Mouse (Mus musculus) mesoderm, embryonic 11.5 days (tissue): ENCODE data around the gene Batf3.

Source experiments
- DNase-seq: peaks from one replicate; pipeline ENCODE4 v3.0.0-alpha.2; 2012; ENCODE audit warnings: low read depth, low spot score

Batf3 gene

GRCm38 (mm10) chr1:191086304-191086878 is 11.3 kb upstream of the Batf3 start:
- no peak for DNase-seq

DNA sequence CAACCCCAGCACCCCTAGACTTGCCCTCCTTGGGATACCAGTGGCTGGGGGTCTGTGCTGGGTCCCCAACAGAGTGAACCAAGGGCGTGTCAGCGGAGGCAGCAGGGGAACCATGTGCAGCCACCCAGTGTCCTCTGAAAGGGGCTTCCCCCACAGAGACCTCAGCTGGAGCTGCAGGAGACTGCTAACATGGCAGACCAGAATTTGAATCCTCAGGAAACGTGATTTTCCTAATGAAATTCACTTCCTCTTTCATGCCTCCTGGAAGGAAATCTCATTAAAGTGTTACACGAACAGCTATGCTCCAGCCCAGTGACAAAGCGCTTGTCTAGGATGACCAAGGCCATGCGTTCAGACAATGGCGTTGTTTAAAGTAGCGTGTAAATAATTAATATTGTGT is 10.7 kb upstream of the Batf3 start:
- DNase-seq: no peak

DNA sequence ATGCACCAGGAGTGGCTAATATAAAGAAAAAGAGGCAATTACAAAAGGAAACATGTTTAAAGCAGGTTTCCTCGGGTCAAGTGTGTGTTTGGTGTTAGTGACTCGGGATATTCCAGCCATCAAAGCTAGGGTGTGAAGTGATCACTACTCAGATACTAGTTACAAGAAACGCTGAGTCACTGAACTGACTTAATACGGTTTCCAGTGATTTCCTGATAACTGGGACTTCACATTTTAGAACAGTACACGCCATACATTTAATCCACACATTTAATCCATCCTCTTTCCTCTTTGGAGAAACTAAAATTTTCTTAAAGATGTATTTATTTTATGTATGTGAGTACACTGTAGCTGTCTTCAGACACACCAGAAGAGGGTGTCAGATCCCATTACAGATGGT is 9.7 kb upstream of the Batf3 start:
- DNase-seq: no peak

GRCm38 (mm10) chr1:191089355-191089754 is 8.3 kb upstream of the Batf3 start:
- no peak for DNase-seq

GRCm38 (mm10) chr1:191092050-191092449 is 5.6 kb upstream of the Batf3 start:
- no peak for DNase-seq

DNA sequence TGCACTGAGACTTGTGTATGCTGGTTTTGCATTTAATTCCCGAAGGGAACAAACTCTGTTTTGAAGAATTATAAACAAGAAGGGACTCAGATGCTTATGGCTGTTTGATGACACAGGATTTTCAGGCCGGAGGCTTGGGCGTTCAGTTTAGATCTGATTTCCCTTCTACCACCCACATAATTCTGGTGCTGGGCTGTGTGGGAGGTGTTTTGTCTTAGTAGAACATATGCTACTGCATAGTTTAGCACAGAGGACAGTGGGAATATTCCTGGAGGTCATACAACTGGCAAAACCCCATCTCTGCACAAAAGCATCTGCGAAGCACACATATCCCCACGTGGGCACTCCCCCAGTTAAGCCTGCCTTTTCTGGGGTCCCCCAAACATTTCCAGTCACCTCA is 4.1 kb upstream of the Batf3 start:
- DNase-seq: no peak

- DNase-seq: no peak
Measured at GRCm38 (mm10) chr1:191095019-191095418, 2.6 kb upstream of the Batf3 start.

DNA sequence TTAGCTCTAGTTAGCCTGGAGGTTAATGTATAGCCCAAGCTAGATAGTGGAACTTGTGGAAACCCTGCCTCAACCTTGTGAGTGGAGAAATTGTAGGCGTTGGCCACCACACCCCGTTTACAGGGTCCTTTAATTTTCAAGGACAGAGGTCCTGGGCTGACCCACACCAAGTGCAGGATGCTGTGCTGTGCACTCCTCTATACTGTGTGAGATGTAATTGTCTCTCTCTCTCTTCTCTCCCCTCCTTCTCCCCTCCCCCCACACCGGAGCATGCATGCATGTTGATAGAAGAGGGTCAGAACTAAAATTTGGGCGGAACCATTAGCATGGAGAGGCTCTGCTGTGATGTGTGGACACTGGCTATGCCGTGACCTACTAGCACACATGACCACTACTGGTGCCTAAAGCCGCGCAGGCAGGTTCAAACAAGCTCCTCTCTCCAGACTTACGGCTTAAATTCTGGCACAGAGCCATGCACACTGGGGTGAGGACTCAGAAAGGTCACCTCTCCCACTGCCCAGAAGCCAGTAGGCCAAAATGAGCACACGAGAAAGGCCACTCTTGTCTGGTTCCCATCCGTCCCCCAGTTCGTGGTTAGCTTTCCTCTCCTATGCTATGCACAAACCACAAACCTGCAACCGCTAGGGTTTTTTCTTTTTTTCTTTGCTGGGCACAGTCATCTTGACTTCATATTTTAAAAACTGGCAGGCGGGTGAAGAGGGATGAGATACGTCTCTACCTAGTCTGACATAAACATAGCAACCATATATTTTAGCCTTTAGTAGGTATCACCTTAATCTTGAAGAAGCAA is 571 bp upstream of the Batf3 start:
- peak; percentile 6 for DNase-seq

DNA sequence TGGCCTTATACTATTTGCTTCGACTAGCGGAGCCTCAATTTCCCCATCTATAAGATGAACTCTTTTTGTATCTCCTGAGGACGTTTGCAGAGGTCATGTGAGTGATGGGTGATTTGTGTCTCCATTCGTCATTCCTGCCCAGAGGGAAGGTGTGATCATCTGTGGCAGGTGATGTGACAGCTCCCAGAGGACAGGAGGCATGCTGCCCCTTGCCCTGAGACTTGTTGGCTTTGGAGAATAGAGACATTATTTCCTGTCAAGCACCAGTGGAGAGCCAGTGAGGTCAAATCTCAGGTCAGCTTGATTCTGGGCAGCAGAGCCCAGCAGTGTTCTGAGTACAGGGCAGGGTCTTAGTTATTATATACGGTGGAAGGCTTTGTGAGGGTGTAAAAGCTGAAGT is 1.5 kb downstream of the Batf3 start:
- DNase-seq: no peak

DNA sequence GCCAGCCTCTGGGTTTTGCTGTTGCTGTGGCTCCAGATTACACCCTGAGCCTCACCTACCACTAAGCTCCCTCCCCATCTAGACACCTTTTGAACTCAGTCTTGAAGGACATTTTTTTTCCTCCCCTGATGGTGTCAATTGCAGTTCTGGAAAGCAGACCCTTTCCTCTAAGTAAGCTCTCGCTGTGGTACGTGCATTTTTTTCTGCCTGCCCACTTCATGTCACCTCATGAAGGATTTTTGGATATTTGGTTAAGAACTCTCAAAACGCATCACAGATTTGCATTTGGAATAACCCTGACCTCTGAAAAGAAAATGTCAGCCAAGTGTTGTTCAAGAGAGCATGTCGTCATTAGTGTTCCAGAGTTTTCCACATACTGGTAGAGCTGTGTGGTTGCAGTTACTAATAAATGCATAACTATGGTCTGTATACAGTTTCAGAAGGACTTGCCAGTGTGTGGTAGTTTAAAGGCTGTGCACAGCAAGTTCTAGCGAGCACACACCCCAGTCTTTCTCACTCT is 2.2 kb downstream of the Batf3 start:
- DNase-seq: no peak

DNA sequence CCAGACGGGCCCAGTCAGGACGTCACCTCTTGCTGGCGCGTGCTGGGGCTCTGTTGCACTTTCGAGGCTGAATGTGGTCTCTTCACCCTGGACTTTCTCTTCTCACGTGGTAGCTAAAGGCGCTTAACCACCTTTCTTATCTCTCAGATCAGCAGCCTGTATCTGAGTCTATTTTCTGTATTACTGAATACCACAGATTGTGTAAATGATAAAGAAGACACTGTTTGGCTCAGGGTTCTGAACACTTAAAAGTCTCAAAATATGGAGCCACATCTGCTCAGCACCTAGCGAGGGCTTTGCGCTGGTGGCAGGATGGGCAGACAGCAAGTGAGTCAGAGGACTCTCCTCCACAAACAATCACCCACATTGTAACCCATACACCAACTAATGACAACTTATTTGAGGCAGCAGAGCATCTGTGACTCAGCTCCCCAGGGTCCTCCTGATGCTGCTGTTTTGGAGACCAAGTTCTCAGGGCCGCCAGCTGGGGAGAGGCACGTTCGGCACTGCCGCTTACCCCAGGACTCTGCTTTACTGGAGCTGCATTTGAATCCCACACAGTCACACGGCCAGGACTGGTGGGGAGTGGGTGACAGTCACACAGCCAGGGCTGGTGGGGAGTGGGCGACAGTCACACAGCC is 5.2 kb downstream of the Batf3 start:
- no peak for DNase-seq

GRCm38 (mm10) chr1:191105246-191105645 is 7.6 kb downstream of the Batf3 start:
- no peak for DNase-seq

DNA sequence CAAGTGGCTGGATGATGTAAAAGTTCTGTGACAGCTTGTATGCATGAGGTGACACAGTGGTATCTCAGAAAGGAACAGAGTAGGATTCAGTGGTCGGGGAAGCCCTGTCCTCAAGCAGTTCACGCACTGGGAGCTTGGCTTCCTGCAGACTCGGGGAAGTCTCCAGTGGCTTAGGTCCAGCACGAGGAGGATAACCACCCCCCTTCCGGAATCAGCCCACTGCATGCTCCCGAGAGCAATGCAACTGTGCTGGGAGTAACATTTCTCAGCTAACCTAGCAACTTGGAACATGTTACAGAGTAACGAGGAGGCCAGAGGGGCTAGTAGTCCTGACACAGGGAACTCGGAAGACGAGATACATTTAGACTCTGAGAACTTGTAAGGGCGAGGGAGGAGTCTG is 9.7 kb downstream of the Batf3 start:
- no peak for DNase-seq

DNA sequence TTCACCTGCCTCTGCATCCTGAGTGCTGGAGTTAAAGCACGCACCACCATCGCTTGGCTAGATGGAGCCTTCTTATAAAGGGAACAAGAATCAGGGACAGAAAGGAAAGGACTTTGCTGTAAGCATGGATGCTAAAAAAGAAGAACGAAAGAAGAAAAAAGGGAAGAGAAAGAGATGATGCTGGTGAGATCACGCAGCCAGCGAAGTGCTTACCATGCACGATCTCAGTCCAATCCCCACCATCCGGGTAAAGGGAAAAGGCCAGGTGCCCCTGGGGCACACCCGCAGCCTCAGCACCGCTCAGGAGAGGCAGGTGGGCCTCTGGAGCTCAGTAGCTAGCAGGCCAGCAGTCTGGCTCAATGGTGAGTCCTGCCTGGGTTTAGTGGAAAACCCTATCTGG is 12.3 kb downstream of the Batf3 start:
- DNase-seq: no peak

DNA sequence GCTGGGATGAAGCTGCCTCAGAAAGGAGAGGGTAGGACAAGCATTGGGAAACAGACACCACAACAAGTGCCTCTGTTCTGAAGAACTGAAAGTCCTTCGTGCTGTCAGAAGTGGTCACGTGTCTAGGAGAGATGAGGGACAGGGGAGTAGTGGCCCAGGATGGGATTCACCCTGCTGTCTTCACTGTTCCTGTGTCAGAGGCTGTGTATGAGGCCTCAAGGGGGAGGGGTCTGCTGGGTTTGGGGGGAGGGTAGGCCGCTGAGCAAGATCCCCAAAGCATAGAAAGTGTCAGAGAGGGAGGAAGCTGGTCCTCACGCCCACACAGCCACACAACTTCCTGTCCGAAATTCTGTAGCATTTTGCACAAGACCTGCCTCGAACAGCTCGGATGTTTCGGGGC is 13.5 kb downstream of the Batf3 start:
- DNase-seq: no peak

GRCm38 (mm10) chr1:191114868-191115267 is 17.2 kb downstream of the Batf3 start:
- no peak for DNase-seq

- DNase-seq: no peak
Measured at GRCm38 (mm10) chr1:191115514-191116238, 18.0 kb downstream of the Batf3 start.

DNA sequence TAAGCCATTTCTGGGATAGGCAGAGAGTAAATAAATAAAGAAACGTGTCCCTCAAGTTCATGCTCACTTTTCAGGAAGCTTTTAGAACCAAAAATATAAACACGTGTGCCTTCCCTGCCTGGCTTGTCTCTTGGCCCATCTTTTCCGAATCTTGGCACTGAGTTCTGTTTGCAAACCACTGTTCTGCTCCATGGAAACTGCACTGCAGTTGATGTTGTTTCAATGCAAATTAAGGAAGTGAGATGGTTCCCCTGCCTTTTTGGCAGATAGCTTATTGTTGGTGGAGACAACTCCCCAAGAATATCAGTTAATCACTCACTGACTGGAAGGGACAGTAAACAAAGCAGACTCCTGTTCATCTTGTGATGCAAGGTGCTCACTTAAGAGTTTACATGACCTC is 25.1 kb downstream of the Batf3 start:
- DNase-seq: no peak

DNA sequence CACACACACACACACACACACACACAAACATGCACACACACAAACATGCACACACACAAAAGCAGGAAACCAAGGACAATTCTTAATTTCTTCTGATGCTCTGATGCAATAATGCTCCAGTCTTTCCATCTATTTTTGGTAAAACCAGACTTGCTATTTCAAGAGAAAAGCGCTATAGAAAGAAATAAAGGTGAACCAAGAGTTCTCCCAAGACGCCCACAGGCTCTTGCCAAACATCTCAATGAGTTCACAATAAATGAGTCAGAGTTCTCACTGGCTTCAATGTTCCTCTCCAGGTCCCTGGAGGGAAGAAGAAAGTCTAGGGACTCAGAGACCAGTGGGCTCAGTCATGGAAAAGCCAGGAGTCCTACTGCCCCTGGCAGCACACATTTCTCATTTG is 26.0 kb downstream of the Batf3 start:
- no peak for DNase-seq

GRCm38 (mm10) chr1:191124288-191124687 is 26.6 kb downstream of the Batf3 start:
- DNase-seq: no peak

DNA sequence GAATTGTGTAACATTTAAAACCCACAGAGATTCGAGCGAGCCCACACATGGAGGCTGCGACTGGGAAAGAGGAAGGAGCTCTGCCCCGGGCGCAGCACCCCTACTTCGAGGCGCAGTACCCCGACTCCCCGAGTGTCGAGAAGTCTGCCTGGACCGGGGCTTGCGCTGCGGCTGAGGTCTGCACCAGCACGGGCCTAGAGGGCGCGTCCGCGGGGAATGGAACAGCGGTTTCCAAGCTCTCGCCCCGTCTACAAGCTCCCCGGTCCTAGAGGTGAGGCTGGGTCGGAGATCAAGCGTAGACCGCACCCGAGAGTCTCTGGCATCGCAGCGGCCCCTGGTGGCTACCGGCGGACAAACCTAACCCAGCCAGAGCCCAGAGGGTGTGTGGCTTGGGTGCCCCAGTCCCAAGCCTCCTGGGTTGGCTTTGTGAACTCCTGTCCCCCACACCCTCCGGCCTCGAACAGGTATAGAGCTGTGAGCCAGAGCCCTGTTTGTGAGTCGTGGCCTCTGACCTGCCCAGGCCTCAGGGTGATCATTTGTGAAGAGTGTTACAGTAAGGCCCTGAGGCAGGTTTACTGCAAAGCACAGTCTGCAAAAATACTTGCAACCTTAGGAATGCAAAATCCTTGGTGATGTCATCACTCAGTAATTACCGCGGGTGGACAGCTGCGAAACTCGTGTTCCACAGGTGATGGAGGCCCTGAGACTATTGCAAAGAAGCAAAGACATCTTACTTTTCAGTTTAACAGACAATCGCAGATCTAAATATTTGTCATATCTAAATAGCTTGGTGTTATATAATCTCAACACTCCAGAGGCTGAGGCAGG is 28.4 kb downstream of the Batf3 start:
- DNase-seq: peak; percentile 48
